Mouse (Mus musculus): Measurements from ENCODE around the gene Fbxo8. TPM values are rescaled to one million over a fixed set of nuclear protein-coding genes. Genes with fewer than 3 reads are reported as not detected.
A peak's percentile ranks its signal among the peaks of the same experiment; 100 is the strongest.

Fbxo8 gene
- total RNA-seq (2021), result 10 to 100 TPM; 31.2 to 33.9 TPM

- intact Hi-C loops (cut with DNase I), result loop anchor here (5.0 kb wide), 1 partner anchor 67 kb away; no protein-coding TSS in a partner anchor
- peak; percentile 77 to 86 for DNase-seq (ENCODE audit: extremely low spot score in 1 of 2, low spot score in 2 of 2)
Measured at GRCm38 (mm10) chr8:56550558-56551360, at the start of gene Fbxo8, which contains the start of gene Cep44. TSS of gene Fbxo8 (plus strand) at chr8:56551090. TSS of gene Cep44 (minus strand) at chr8:56551047.

GRCm38 (mm10) chr8:56501911-56502310 is 49.0 kb upstream of the Fbxo8 start:
- intact Hi-C loops (cut with DNase I), result no loop called here

GRCm38 (mm10) chr8:56508318-56508951 is 42.5 kb upstream of the Fbxo8 start:
- no peak for DNase-seq (ENCODE audit: extremely low spot score in 1 of 2, low spot score in 2 of 2)
- intact Hi-C loops (cut with DNase I), result no loop called here

More at GRCm38 (mm10) chr8:56501911-56502310, 49.0 kb upstream of the Fbxo8 start:
- no peak for DNase-seq (ENCODE audit: extremely low spot score in 1 of 2, low spot score in 2 of 2)

GRCm38 (mm10) chr8:56508952-56509479 is 41.9 kb upstream of the Fbxo8 start:
- no peak for DNase-seq (ENCODE audit: extremely low spot score in 1 of 2, low spot score in 2 of 2)
- intact Hi-C loops (cut with DNase I), result no loop called here

GRCm38 (mm10) chr8:56518848-56519247 is 32.0 kb upstream of the Fbxo8 start:
- intact Hi-C loops (cut with DNase I), result no loop called here

GRCm38 (mm10) chr8:56520249-56520648 is 30.6 kb upstream of the Fbxo8 start:
- no peak for DNase-seq (ENCODE audit: extremely low spot score in 1 of 2, low spot score in 2 of 2)
- intact Hi-C loops (cut with DNase I), result no loop called here

More at GRCm38 (mm10) chr8:56518848-56519247, 32.0 kb upstream of the Fbxo8 start:
- no peak for DNase-seq (ENCODE audit: extremely low spot score in 1 of 2, low spot score in 2 of 2)

- intact Hi-C loops (cut with DNase I), result no loop called here
Measured at GRCm38 (mm10) chr8:56521051-56521450, 29.8 kb upstream of the Fbxo8 start.

GRCm38 (mm10) chr8:56528869-56529268 is 22.0 kb upstream of the Fbxo8 start:
- DNase-seq (ENCODE audit: extremely low spot score in 1 of 2, low spot score in 2 of 2), result no peak
- intact Hi-C loops (cut with DNase I), result no loop called here

More at GRCm38 (mm10) chr8:56521051-56521450, 29.8 kb upstream of the Fbxo8 start:
- DNase-seq (ENCODE audit: extremely low spot score in 1 of 2, low spot score in 2 of 2), result peak in 1 of 2 experiments; percentile 22

- DNase-seq (ENCODE audit: extremely low spot score in 1 of 2, low spot score in 2 of 2), result peak; percentile 16 to 73
- intact Hi-C loops (cut with DNase I), result loop anchor here (5.0 kb wide), 2 partner anchors 52 to 82 kb away; no protein-coding TSS in a partner anchor
Measured at GRCm38 (mm10) chr8:56530359-56530758, 20.5 kb upstream of the Fbxo8 start.

- DNase-seq (ENCODE audit: extremely low spot score in 1 of 2, low spot score in 2 of 2), result no peak
- intact Hi-C loops (cut with DNase I), result no loop called here
Measured at GRCm38 (mm10) chr8:56540706-56541105, 10.2 kb upstream of the Fbxo8 start.

GRCm38 (mm10) chr8:56547866-56548265 is 3.0 kb upstream of the Fbxo8 start:
- intact Hi-C loops (cut with DNase I), result no loop called here
- DNase-seq (ENCODE audit: extremely low spot score in 1 of 2, low spot score in 2 of 2), result no peak

- peak; percentile 85 to 93 for DNase-seq (ENCODE audit: extremely low spot score in 1 of 2, low spot score in 2 of 2)
- intact Hi-C loops (cut with DNase I), result loop anchor here (5.0 kb wide), 1 partner anchor 66 kb away; no protein-coding TSS in a partner anchor
Measured at GRCm38 (mm10) chr8:56551361-56551852, 517 bp downstream of the Fbxo8 start.

GRCm38 (mm10) chr8:56552045-56552444 is 1.2 kb downstream of the Fbxo8 start:
- DNase-seq (ENCODE audit: extremely low spot score in 1 of 2, low spot score in 2 of 2), result no peak
- intact Hi-C loops (cut with DNase I), result loop anchor here (5.0 kb wide), 1 partner anchor 65 kb away; no protein-coding TSS in a partner anchor

GRCm38 (mm10) chr8:56552551-56553103 is 1.7 kb downstream of the Fbxo8 start:
- no peak for DNase-seq (ENCODE audit: extremely low spot score in 1 of 2, low spot score in 2 of 2)
- intact Hi-C loops (cut with DNase I), result loop anchor here (5.0 kb wide), 1 partner anchor 65 kb away; no protein-coding TSS in a partner anchor

- DNase-seq (ENCODE audit: extremely low spot score in 1 of 2, low spot score in 2 of 2), result no peak
- intact Hi-C loops (cut with DNase I), result no loop called here
Measured at GRCm38 (mm10) chr8:56564399-56565047, 13.6 kb downstream of the Fbxo8 start.

GRCm38 (mm10) chr8:56566856-56567255 is 16.0 kb downstream of the Fbxo8 start:
- intact Hi-C loops (cut with DNase I), result no loop called here

GRCm38 (mm10) chr8:56580918-56581317 is 30.0 kb downstream of the Fbxo8 start:
- peak in 1 of 2 experiments; percentile 71 for DNase-seq (ENCODE audit: extremely low spot score in 1 of 2, low spot score in 2 of 2)
- intact Hi-C loops (cut with DNase I), result loop anchor here (5.0 kb wide), 1 partner anchor 49 kb away; no protein-coding TSS in a partner anchor

More at GRCm38 (mm10) chr8:56566856-56567255, 16.0 kb downstream of the Fbxo8 start:
- DNase-seq (ENCODE audit: extremely low spot score in 1 of 2, low spot score in 2 of 2), result no peak

GRCm38 (mm10) chr8:56582841-56583240 is 32.0 kb downstream of the Fbxo8 start:
- intact Hi-C loops (cut with DNase I), result loop anchor here (5.0 kb wide), 1 partner anchor 51 kb away; no protein-coding TSS in a partner anchor
- no peak for DNase-seq (ENCODE audit: extremely low spot score in 1 of 2, low spot score in 2 of 2)

Measured in left cerebral cortex, postnatal 10 days (tissue).